Mouse (Mus musculus) layer of hippocampus, postnatal 25 days (tissue): Measurements from ENCODE around the gene Degs2. TPM values are rescaled to one million over a fixed set of nuclear protein-coding genes. Genes with fewer than 3 reads are reported as not detected.

ENCODE experiments used
- DNase-seq, 2 experiments: peaks; one replicate each; pipeline ENCODE4 v3.0.0; 2022; ENCODE audit warnings: mixed read lengths in 2 of 2, low spot score in 1 of 2; ENCODE audit errors: extremely low spot score in 1 of 2
- total RNA-seq, 2 experiments: library from RNA; stranded (reverse); gene quantifications; 2 replicates each; pipeline ENCODE4 v1.2.3; 2021

The Degs2 gene
- total RNA-seq, 2 experiments from 2014 or later = 3.6 to 3.8 TPM

DNA sequence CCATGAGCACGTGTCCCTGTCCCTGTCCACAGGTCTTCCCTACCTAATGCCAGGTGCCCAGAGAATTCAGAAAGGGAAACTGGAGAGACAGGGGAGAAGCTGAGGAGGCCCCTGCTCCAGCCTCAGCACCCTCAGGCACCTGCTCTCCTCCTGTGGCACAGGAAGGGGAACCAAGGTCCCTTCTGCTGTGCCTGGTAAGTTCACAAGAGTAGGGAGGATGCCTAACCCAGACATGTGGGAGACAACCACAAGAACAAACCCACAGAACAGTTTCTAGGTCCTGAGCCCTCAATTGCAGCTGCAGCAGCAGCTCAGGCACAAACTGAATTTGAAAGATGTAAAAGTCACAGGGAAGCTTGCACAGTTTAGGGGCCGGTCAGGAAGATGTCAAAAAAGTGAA, 894 bp downstream of the Degs2 start:
- no peak for DNase-seq

GRCm38 (mm10) chr12:108700037-108700436, 2.1 kb downstream of the Degs2 start:
- DNase-seq = no peak

DNA sequence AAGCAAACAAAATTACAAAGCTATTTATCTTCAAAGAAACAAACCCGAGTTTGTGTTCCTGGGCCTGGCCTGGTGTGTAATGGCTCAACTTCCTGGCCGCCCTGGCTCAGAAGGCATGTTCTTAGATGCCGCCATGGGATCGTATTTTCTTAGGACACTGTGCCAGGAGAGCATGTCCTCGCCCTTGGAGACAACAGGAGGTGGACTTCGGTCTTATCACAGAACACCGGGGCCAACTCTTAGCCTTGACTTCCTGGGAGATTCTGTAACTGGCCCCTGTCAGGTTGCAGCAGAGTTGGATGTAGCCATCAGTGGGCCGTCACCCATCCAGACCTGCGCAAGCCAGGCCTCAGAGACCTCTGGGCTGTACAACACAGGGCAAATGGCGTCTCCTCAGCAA, 2.5 kb downstream of the Degs2 start:
- DNase-seq = no peak

DNA sequence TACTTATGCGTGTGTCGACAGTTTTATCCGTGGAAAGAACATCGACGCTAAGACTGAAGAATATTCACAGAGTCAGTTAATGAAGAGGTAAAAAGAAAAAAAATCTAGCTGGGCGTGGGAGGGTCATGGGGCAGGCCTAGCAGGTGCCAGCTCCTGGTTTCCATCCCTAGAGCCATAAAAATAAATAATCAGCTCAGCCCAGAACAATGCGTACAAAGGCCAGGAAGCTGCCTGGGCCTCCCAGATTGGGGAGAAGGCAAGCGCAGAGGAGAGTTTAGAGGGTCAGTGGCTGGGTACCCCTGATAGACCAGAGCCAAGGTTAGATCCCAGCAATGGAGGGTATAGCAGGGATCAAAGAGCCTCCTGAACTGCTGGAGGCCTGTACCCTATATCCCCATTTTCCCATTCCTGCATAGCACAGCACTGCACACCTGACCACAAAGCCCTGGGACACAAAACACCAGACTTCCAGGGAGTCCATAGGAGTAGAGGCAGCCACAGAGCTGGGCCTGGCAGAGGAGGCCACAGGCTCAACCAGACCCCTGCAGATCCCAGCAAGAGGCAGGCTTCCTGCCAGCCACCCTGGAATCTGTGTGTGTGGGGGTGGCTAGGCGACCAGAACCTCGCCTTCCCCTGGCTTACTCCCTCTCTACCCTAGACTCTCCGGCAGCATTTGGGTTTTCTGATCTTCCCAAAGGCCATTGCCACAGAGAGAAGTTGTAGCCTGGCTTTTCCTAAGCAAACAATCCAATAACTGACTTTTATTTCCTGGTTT, 3.2 kb downstream of the Degs2 start:
- no peak for DNase-seq

GRCm38 (mm10) chr12:108694223-108694622, 7.9 kb downstream of the Degs2 start:
- DNase-seq = no peak

DNA sequence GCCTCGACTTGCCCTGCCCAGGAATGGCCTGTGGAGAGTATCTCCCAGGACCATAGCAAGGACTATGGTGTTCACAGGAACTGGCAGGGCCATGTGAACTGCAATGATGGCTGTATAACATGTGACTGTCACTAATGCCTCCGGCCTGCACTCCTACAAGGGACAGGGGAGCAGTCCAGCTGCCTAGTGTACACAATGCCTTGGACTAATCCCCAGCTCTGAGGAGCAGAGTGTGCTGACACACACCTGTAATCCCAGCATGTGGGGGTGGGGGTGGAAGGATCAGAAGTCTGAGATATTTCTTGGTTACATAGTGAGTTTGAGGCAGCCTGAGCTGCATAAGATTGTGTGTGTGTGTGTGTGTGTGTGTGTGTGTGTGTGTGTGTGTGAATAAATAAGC, 8.5 kb downstream of the Degs2 start:
- DNase-seq = no peak

DNA sequence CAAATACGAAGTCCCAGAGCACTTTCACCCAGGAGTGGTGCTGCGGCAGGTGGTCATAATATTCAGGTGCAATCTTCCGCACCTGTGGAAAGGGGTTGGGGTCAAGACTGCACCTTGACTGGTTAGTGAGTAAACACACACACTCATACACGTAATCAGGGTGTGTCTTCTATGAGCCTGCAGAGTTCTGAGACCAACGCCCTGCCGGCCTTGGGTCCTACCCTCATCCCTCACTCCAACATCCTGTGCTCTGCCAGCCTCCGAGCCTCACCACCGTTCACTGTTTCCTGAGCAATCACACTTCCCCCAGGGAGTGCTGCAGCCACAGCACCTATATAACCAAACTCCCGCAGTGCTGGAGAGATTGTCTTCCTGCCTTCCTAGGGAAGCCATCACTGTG, 11.6 kb downstream of the Degs2 start:
- no peak for DNase-seq

- DNase-seq = no peak
Observed at GRCm38 (mm10) chr12:108689167-108689566, 12.9 kb downstream of the Degs2 start.

- no peak for DNase-seq
Observed at GRCm38 (mm10) chr12:108686926-108687325, 15.2 kb downstream of the Degs2 start.

DNA sequence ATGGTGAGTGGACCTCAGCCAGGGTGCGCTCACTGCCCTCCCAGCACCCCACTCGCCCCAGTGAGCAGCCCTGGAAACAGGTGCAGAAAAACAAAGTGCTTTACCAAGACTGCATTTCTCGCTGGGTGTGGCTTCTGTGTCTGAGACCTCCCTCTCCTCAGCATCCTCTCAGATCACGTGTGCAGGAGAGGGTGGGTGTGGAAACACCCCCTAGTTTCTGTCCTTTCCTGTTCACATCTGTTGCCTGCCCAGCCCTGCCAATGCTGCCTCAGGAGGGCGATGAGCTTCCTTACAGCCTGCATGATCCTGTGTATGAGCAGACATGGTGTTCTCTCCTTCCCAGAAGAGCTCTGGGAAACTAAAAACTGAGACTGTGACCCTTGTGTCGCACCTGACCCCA, 15.7 kb downstream of the Degs2 start:
- DNase-seq = no peak

DNA sequence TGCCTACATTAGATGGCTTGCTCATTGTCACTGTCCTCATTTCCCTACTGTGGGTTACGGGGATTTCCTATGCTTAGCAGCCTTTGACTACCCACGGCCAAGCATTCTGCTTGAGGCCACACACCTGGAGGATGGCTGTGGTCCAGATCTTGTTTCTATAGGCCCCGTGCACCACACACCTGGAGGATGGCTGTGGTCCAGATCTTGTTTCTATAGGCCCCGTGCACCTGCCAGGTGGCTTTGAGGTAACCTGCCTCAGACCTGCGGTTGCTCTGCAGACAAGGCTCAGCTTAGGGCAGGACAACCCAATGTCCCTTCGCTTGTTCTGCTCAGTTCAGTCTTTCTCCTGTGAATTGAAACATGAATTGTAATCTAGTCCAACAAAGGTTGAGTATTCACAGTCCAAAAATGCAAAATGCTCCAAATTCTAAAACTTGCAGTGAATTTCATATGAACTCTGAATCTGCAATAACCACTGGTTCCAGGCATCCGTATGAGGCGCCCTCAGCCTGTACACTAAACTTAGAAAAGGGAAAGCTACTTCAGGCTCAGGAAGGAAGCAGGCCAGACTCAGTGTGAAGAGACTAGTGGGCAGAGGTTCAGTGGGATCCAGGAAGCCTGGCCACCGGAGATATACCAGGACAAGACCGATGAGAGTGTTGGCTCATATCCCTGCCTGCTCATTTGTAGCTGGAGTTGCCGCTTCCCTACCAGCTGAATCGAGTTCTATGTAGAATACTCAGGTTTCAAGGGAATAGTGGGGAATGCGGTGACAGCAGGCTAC, 19.7 kb downstream of the Degs2 start:
- DNase-seq = no peak

DNA sequence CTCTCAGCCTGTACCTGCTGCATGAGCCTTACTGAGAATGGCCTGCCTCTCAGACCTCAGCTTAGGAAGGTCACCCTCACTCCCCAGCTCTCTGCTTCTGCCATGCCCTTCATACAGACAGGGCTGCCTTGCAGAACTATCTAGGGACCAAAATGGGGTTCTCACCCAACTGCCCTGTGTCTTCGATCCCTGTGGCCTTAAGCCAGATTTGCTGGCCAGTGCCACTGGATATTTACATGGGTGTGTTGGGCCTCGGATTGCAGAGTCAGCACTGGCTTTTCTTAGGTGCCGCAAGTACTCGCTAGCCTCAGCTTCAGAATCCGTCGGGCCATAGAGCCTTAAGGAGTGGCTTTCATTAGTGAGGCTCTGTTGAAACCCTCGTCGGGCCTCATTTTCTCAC, 21.3 kb downstream of the Degs2 start:
- DNase-seq = no peak

DNA sequence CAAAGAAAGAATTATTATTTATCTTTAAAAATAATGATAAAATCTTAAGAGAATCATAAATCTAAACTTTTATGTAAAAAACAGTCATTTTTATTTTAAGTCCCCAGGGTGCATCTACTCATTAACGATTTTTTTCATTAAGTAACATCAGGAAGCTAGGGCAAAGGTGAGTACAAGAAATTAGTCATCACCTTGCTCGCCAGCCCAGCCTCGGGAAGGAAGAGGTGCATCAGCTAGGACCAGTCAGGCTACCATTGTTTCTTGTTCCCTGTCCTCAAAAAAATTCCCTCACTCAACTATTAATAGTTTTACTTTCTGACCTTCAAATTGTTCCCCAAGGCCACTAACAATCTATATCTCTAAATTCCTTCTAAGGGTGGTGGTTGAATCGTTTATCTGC, 23.7 kb downstream of the Degs2 start:
- DNase-seq = no peak

DNA sequence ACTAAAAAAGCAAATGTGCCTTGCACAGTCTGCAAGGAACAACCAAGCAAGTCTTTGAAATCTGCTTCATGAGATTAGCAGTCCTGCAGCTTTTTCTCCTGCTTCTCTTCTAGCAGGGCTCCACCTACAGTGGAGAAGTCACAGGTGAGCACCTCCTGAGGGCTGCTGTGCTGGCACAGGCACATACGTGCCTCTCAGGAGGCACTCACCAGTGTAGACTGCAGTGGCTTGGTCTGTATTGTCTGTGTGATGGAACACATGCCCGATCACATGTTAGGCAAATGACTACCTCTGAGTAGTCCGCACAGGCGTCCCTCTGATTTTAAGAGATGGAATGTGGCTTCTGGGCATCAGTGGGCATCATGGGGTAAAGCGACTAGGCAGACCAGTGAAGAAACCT, 25.0 kb downstream of the Degs2 start:
- DNase-seq = no peak

DNA sequence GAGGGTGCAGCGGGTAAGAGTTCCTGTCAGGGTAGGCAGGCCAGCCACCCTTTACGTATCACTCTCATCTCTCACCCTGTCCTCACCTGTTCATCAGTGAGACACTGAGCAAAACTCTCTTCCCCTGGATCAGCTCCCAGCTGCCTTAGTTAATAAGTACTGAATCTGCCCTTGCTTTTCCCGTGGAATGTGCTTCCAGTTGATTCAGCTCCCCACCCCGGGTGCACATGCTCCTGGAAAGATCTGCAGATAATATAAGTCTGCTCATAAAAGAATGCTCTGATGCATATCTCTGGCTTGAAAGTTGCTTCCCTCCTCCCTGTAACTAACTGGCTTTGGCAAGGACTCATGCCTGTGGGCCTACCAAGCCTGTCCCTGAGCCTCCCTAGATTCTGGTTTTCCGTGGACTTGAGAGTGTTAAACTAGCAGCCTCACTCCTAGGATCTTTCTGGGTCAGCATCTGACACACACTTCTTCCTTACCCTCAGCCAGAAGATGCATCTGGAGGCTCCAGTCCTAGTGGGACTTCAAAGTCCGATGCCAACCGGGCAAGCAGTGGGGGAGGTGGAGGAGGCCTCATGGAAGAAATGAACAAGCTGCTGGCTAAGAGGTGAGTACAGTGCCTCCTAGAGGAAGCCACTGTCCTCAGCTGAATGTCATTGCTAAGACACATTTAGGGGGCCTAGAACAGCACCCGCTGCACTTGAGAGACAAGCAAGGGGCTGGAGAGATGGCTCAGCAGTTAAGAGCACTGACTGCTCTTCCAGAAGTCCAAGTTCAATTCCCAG, 26.3 kb downstream of the Degs2 start:
- no peak for DNase-seq

GRCm38 (mm10) chr12:108674916-108675315, 27.2 kb downstream of the Degs2 start:
- DNase-seq = no peak

- no peak for DNase-seq
Observed at GRCm38 (mm10) chr12:108674502-108674901, 27.6 kb downstream of the Degs2 start.

GRCm38 (mm10) chr12:108673546-108673945, 28.6 kb downstream of the Degs2 start:
- DNase-seq = no peak

- no peak for DNase-seq
Observed at GRCm38 (mm10) chr12:108672908-108673307, 29.2 kb downstream of the Degs2 start.

GRCm38 (mm10) chr12:108671541-108671940, 30.6 kb downstream of the Degs2 start:
- DNase-seq = no peak

- DNase-seq = no peak
Observed at GRCm38 (mm10) chr12:108668606-108669235, 33.4 kb downstream of the Degs2 start.
